Mouse (Mus musculus) lung, postnatal 10 days (tissue): ENCODE measurements around the gene Pigyl.
"Not testable (repeated sequence)": the region's sequence is repeated elsewhere in the genome, so short reads cannot be mapped to it uniquely, and the experiment has no call there.

Experiments
- DNase-seq: peaks from one replicate; pipeline ENCODE4 v3.0.0; 2021

Gene Pigyl

DNA sequence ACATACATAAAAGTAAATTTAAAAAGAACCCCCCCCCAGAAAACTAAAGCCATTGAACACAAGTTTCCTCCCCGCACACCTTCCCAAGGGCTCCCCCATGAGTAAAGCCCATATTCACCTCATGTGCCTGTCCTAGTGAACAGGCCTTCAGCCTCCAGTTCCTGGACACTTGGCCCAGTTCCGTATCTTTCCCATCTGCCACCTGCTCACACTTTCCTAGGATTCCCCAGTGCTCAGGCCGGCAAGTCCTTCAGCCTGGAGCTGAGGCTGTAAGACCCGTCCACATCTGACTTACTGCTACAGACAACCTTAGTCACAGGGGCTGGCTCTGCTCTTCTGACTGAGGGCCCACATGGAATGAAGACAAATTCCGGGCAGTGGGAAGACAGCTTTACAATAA, 16.9 kb upstream of the Pigyl start:
- DNase-seq, result no peak

DNA sequence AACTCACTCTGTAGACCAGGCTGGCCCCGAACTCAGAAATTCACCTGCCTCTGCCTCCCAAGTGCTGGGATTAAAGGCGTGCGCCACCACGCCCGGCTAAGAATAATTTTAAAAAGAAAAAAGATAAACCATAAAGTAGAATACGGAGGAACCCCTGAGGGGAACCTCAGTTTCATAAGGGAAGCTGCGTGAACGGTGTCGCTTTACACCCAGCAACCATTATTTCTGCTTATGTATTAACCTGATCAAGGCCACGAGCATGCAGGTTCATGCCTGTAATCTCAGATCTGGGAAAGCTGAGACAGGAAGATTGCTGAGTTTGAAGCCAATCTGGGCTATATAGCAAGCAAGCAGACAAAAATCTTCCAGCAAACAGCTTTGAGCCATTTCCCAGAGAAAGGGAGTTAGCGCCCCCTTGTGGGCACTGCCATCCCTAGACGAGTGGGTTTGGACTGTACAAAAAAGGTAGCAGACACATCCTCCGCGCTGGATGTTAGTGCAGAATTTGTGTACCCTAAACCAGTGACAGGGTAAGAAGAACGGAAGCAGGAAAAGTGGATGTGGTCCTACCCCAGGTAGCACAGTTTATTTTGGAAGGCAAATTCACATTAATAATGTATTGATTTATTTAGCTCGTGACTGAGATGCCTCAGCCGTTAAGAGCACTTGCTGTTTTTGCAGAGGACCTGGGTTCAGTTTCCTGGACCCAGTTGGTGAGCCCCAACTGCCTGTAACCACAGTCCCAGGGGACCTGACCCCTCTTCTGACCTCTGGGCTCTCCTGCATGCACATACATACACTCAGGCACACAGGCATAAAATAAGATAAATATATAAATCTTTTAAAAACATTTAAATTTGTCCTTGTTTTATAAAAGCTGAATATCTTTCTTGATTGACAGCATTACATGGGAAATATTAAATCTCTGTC, 13.3 kb upstream of the Pigyl start:
- DNase-seq, result peak; percentile 90

DNA sequence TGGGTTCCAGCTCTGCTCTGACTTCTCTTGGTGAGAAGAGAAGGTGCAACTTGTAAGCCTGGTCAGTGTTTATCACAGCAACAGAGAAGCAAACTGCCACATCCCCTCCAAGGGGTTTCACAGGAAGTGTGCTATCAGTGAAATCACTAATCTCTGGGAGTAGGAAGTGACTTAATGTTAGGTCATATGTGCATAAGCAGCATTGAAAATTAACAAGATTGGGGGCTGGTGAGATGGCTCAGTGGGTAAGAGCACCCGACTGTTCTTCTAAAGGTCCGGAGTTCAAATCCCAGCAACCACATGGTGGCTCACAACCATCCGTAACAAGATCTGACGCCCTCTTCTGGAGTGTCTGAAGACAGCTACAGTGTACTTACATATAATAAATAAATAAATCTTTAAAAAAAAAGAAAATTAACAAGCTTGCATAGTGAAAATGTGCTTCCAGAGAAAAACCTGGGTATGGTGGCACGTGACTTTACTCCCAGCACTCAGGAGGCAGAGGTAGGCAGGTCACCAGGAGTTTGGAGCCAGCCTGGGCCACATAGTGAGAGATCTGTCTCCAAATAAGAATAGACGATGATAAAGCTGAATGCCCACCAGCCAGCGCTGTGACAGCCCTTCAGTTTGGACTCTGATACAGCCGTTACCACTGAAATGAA, 12.2 kb upstream of the Pigyl start:
- no peak for DNase-seq

DNA sequence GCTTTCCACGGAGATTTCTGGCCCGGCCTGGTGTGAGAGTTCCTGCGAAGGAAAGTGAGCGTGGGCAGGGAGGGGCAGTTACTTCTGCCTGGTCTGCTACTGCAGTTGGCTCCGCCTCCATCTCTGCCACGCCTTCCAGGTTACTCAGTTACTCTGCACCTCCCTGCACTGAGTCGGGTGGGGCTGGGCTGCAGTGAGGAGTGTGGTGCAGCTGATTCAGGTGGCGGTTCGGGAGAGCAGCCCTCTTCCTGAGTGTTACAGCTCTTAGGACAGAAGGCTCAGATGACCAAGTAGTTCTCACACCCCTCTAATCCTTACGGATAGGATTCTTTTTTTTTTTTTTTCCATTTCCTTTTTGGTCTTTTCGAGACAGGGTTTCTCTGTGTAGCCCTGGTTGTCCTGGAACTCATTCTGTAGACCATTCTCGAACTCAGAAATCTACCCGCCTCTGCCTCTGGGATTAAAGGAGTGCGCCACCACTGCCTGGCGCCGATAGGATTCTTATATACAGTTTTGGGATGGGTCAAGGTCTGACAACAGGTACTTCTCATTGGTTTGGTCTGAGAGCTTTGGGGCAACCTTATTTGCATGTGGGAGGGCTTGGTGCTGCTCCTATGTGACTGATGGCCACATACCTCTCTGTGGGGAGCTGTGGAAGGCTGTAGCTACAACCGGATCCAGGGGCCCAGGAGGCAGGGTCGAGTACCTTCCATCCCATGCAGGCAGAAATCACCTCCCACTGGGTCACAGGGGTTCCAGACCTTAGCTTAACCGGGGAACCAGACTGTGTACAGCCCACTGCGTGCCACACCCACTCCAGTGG, 7.0 kb upstream of the Pigyl start:
- no peak for DNase-seq

DNA sequence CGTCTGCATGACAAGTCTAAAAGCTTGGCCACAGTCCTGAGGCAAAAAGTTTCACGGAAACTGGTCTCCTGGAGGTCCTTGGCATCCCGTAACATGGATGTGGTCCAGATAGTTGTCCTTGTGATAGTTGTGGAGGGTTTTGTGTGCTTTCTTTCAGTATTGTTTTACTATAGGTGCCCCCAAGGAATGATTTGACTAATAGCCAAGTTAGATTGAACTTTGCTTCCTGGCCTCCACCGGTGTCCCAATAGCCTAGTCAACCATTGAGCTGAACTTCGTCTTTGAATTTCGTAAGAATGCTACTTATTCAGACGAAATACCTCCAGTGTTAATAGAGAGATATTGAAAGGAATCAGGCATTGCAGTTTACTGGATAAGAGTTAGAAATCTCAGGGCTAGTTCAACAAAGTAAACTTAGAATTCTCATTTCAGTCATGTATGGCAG, 6.4 kb upstream of the Pigyl start:
- not testable (repeated sequence) for DNase-seq

DNA sequence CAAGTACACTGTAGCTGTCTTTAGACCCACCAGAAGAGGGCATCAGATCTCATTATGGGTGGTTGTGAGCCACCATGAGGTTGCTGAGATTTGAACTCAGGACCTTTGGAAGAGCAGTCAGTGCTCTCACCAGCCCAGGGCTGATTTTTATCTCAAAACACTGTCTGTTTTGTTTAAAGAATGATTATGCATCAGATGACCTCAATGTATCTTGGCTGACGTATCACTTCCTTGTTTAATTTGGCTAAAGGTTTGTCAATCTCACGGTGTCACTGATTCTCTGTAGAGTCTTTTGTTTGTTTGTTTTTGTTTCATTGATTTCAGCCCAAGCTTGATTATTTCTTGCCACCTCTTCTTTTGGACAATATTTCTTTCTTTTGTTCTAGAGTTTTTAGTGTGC, 5.7 kb upstream of the Pigyl start:
- DNase-seq, result no peak

DNA sequence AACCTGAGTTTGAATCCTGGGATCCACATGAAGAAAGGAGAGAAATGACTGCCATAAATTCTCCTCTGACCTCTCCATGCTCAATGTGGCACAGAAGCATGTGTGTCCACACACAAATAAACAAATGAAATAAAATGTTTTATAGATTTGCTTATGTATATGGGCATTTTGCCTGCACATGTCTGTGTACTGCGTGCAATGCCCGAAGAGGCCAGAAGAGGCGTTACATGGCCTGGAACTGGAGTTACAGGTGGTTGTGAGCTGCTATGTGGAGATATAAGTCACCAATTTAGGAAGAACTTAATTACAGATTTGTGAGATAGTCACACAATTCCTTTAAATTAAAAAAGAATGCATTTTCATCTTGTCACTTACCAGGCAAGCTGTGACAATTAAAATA, 2.8 kb upstream of the Pigyl start:
- DNase-seq, result no peak

DNA sequence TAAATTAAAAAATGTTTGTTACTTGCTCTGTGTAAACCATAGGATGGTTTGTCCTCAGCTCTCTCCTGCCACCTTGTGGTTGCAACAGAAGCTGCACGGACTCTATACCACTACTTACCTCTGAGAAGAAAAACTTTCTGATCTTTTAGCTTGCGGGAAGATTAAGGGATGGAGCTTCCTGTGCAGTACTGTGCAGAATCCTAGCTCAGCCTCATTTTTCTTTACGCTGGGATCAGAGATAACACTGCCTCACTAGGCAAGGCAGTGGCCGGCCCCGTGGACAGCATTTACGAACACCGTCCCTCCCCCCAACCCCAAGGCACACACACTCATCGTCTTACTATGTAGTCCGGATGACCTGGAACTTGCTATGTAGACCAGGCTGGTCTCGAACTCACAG, 1.0 kb upstream of the Pigyl start:
- peak; percentile 83 for DNase-seq

DNA sequence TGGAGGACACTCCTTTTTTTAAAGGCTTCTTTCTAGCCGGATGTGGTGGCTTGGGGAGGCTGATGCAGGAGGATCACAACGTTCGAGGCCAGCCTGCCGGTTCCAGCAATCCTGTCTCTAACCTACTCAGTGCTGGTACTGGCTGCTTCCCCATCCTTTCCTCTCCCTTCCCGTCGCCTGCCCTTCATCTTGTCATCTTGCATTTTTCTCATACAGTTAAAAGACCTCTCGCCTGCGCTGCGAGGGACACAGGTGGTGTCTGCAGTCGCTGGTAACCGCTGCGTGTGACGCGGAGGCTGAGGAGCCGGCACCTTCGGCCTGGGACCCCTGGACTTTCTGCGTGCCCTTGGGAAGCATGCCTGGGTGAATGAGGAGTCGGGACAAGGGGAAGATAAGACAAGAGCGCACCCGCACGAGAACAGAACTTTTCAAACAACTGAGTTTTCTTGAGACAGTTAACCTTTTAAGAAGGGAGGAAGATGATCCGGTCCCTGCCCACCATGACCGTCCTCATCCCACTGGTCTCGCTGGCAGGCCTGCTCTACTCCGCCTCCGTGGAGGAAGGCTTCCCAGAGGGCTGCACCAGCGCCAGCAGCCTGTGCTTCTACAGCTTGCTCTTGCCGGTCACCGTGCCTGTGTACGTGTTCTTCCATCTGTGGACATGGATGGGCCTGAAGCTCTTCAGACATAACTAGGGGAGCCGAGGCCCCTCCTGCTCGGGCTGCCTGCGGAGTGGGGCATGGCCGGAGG, 1.0 kb downstream of the Pigyl start:
- peak; percentile 6 for DNase-seq

DNA sequence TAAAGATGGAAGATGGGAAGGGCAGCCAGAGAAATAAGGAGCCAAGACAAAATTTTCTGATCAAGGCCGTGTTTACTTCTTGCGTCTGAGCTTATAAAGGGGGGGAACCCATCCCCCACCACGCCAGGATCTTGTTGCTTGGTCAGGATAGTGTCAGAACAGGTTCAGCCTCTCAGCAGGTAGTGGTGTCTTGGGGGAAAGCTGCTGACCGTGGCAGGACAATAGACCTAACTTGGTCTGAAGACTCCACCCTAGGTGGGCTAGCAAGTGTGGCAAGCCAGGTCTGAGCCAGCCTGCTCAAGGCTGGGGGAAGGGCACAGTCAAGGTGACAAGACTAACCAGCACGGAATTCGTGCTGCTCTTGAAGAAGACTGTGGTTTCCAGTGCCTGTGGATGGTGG, 4.7 kb downstream of the Pigyl start:
- no peak for DNase-seq

DNA sequence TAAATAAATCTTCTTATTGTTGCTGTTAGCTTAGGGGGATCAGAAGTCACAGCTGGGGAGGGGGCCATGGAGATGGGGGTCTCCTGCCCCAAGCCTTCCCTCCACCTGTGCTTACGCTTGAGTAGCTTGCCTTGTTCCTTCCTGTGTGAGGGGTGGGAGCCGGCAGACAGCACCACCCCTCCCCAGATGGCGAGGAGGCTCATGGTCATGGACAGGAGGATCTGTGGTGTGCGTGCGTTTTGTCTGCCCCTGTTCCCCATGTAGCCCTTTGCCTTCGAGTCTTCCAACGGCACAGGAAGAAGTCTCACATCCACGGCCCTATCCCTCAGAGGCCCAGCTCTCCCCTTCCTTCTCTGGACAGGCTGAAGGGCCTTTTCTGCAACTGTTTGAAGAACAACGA, 5.7 kb downstream of the Pigyl start:
- DNase-seq, result no peak

DNA sequence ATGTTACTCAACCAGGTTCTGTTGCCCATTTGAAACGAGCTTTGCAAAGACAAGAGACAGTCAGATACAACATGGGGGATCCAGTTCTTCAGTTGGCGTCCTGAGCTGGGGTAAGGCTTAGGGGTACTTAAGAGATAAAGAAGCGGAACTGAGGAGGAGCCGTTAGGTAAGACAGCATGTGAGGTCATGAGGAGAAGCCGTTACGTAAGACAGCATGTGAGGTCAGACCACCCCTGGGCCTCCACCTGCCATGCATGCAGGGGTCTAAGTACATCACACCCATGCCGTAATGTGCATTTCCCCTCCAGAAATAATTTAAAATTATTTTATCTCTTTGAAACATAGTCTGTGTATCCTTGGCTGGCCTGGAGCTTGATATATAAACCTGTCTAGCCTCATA, 6.3 kb downstream of the Pigyl start:
- DNase-seq, result no peak

DNA sequence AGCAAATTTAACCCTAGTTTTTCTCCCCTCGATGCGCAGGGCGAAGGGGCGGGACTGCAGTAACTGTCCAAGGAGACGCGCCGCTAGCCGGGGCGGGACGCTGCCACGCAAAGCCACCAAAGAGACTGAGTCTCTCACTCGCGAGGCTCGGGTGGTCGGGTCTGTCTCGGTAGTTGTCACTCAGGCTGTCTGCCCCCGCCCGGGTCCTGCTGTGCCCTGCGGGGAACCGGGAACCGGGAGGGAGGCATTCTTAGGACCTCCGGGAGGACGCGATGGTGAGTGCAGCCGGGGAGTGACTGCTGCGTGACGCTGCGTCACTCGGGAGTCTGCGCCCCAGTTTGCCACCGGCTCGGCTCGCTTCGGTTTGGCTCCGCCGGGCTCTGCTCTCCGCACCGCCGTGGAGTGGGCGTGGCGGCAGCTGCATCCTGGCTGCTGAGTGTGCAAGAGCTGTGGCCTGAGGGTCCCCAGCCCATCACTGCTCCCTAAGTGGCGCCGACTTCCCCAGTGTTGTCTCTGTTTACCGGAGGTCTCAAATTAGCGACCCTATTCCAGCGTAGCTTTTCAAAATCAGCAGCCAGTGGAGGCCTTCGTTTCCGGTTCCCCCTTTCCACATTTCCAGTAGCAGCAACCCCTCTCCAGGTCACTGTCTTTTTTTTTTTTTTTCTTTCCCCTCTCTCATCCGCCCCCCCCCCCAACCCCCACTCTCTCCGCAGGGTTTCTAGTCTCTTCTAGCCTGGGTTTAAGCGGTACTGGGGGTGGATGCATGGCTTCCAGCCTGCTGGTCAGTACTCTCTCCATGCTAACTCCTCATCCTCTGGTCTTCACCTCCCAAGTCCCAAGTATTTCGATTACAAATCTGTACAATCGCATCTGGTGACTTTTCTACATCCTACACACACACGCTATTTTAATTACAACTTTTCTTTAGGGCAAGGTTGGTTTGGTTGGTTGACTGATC, 8.3 kb downstream of the Pigyl start:
- peak; percentile 41 for DNase-seq

DNA sequence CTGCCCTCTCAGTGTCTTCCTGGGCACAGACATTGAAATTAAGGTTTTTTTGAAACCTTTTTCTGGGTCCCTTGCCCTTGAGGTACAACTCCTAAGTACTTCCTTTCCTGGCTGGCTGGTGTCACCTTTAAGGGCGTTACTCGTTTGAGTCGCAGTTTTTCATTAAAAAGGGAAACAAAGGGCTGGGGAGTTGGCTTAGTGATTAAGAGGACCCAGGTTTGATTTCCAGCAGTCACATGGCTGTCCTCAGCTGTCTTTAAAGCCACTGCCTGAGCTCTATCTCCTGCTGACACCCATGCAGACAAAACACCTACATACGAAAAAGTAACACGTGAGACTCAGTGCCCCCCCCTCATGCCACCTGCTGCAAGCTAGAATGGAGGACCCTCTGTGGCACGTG, 9.3 kb downstream of the Pigyl start:
- no peak for DNase-seq

DNA sequence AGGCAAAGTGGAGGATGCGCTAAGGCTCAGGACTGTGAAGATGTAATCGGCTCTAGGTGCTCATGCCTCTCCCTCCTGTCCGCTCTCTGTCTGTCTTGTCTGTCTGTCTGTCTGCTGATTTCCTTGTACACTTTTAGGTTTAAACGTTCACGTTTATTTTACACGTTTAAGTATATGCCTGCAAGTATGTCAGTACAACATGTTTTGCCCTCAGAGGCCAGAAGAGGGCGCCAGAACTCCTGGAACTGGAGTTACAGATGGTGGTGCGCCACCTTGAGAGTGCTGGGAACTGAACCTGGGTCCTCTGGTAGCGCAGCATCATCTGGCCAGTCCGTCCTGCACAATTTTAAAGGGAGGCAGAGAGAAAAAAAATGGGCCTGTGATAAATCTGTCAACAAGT, 10.0 kb downstream of the Pigyl start:
- no peak for DNase-seq

DNA sequence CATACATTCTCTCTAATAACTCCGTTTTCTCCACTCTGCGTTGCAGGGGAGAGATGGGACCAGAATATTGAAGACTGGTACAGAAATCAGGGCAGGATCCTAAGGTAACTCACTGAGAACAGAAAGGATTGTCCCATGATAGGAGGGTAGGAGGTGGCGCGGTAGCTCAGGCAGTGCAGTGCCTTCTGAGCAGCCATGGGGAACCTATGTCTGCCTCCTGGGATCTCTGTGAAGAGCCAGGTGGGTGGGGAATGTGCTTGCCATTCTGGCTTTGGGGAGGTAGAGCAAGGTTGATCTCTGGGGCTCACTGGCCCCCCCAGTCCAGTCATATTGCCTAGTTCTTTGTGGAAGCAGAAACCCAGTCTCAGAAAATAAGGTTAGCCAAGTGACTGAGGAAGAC, 11.1 kb downstream of the Pigyl start:
- no peak for DNase-seq

DNA sequence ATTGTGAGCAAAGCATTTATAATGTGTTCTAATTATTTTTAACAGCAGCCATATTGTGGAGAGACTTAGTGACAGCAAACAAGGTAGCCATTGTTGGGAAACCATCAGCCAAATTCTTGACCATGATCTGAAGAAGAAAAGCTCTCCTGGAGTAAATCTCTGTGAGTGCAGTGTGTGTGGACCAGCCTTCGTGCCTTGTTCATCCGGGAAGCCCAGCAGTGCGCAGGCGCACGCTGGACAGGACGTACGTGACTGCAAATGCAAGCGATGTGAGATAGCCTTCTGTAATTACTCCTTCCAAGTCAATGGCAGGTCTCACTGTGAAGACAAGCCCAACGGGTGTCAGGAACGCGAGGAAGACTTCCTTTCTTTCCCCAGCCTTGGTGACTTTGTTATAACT, 12.7 kb downstream of the Pigyl start:
- DNase-seq, result no peak

DNA sequence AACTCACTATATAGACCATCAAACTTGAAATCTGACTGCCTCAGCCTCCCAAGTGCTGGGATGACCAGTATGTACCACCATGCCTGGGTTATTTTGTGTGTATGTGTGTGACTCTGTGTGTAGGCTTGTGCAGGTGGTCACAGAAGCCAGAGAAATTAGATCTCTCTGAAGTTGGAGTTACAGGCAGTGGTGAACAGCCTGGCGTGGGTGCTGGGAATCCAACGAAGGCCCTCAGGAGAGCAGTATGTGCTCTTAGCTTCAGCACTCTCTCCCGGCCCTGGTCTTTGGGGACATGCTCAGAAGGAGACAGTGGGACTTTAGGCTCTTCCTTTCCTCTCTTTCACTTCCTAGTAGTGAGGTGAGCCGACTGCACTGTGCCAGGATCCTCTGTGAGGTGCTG, 15.7 kb downstream of the Pigyl start:
- DNase-seq, result no peak

DNA sequence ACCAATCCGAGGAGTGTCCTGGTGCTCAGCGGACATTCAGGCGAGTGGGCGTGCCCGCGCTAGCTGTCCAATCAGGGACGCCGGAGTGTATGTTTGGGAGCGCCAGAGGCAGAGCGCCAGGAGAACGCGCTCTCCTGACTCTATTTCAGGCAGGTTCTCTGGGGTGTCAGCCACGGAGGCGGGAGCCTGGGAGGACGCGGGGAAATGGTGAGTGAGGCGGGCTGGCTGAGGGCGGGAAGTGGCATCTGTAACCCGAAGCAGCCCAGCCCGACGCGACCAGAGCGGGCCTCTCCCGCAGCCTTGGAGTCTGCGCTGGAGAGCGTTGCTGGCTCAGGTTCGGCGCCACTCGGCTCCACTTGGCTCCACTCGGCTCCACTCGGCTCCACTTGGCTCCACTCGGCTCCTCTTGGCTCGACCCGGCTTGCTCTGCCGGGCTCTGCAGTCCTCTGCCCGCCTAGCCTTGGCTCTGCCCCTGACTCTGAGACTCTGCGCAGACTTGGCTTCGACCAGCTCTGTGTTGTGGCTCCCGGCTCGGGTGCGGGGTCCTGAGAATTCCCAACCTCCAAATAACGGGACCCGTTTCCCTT, 31.5 kb downstream of the Pigyl start, which contains the start of gene Zfp872:
Gene Zfp872, plus strand, starts transcription at position 66 of the 587 bp plus-strand sequence.
- DNase-seq, result peak; percentile 64

DNA sequence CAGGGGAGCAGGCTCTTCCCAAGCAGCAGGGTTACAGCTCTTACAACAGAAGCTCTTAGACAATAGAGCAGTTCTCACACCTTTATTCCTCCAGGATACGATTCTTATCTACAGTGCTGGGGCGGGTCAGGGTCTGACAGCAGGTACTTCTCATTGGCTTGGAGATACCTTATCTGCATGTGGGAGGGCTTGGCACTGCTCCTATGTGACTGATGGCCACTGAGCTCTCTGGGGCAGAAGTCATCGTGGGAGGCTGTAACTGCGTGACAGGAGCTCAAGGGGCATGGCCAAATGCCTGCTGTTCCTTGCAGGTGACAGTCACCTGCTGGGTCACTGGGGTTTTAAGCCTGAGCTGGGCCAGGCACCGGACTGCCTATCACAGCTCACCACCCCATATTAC, 39.8 kb downstream of the Pigyl start:
- DNase-seq, result no peak
